Mouse (Mus musculus): ENCODE measurements at regions not wholly inside any gene's neighbourhood (a gene's known extent, or its start where the extent isn't known, plus 50 kb on each side); places are given as distances from the start of the nearest gene placed in this dataset.

DNA sequence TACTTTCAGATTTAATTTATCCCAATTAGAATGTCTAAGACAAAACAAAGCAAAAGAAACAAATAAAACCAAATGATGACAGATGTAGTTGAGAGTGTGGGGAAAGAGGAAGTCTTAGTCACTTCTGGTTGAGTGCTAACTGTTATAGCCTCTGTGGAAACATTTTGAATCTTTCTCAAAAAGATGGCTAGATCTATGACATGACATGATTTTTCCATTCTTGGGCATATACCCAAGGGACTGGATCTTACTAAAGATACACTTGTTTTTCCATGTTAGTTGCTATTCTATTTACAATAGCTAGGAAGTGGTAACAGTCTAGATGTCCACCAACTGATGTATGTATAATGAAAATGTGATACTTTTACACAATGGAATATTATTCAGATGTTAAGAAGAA lies 57.9 kb upstream of the Olfr1507 start:
- no peak overlapping the region for H3K4me3 ChIP-seq (replicated peaks; ENCODE audit: low read depth, low read length)
- ATAC-seq (replicated peaks; ENCODE audit: low FRiP score, low read depth) (no peak), DNase-seq (ENCODE audit: low spot score) (no peak)
- H3K27me3 ChIP-seq (ENCODE audit: insufficient read depth, low read length), result no peaks in the 10 kb centered on the region
- TF ChIP-seq CTCF (IDR thresholded peaks at IDR 0.05; ENCODE audit: low read depth), result no peak
- no peak overlapping the region for H3K9ac ChIP-seq (ENCODE audit: low read depth, low read length)
- no peak overlapping the region for H3K4me2 ChIP-seq (ENCODE audit: low read length)
- H3K4me1 ChIP-seq (replicated peaks; ENCODE audit: insufficient read depth, low read length), result no peaks in the 10 kb centered on the region
- no peaks in the 10 kb centered on the region for H3K9me3 ChIP-seq (replicated peaks; ENCODE audit: low read length)
- no peaks in the 10 kb centered on the region for H3K36me3 ChIP-seq (ENCODE audit: insufficient read depth, low read length)
- H3K27ac ChIP-seq, result no peak overlapping the region

DNA sequence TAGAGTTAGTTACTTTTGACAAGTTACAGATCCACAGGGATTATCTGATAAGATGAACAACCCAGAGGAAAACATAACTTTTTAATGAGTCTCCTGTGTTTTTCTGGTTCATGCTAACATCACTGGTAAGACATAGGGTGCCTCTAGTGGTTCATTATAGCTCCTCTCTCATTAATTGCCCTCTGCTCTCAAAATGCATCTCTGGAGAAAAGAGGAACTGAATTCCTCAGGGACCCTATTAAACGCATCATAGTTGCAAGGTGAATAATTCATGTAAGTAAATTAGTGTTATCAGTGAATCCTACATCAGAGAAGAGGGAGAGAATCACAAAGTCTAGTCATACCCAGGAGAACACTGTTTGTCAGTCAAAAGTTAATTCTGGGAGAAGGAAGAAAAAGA lies 52.4 kb upstream of the Olfr1507 start:
- no peak for ATAC-seq (replicated peaks; ENCODE audit: low FRiP score, low read depth)
- no peaks in the 10 kb centered on the region for H3K9me3 ChIP-seq (replicated peaks; ENCODE audit: low read length)
- no peak overlapping the region for H3K9ac ChIP-seq (ENCODE audit: low read depth, low read length)
- WGBS, result 64% methylated on average over 1 of the region's 1 CpGs
- no peak for DNase-seq (ENCODE audit: low spot score)
- no peaks in the 10 kb centered on the region for H3K4me1 ChIP-seq (replicated peaks; ENCODE audit: insufficient read depth, low read length)
- no peak overlapping the region for H3K4me2 ChIP-seq (ENCODE audit: low read length)
- no peaks in the 10 kb centered on the region for H3K27me3 ChIP-seq (ENCODE audit: insufficient read depth, low read length)
- no peak for TF ChIP-seq CTCF (IDR thresholded peaks at IDR 0.05; ENCODE audit: low read depth)
- no peak overlapping the region for H3K27ac ChIP-seq
- no peaks in the 10 kb centered on the region for H3K36me3 ChIP-seq (ENCODE audit: insufficient read depth, low read length)
- H3K4me3 ChIP-seq (replicated peaks; ENCODE audit: low read depth, low read length), result no peak overlapping the region

Data from kidney, postnatal 0 days (tissue).